Mouse (Mus musculus) heart, embryonic 10.5 days (tissue): Measurements from ENCODE around the gene Traf1. TPM values are rescaled to one million over a fixed set of nuclear protein-coding genes. Genes with fewer than 3 reads are reported as not detected.

Source experiments
- DNase-seq: peaks from one replicate; pipeline ENCODE4 v3.0.0-alpha.2; 2017; ENCODE audit warnings: low spot score
- H3K27ac ChIP-seq: fragments of 300-500 bp; sonication (generic); 2 replicates; pipeline ENCODE4 v1.5.1; 2016; ENCODE audit warnings: mild to moderate bottlenecking
- H3K27me3 ChIP-seq: fragments of 300-500 bp; sonication (generic); 2 replicates; pipeline ENCODE4 v1.6.1; 2016; ENCODE audit warnings: mild to moderate bottlenecking; ENCODE audit not compliant: poor library complexity, insufficient read depth, severe bottlenecking
- H3K36me3 ChIP-seq: fragments of 300-500 bp; sonication (generic); 2 replicates; pipeline ENCODE4 v1.6.1; 2016; ENCODE audit warnings: mild to moderate bottlenecking, moderate library complexity
- H3K4me1 ChIP-seq: fragments of 300-500 bp; sonication (generic); 2 replicates; pipeline ENCODE4 v1.6.1; 2016; ENCODE audit warnings: mild to moderate bottlenecking
- H3K4me3 ChIP-seq: fragments of 300-500 bp; sonication (generic); 2 replicates; pipeline ENCODE4 v1.5.1; 2016; ENCODE audit warnings: mild to moderate bottlenecking, moderate library complexity
- H3K9me3 ChIP-seq: fragments of 300-500 bp; sonication (generic); 2 replicates; pipeline ENCODE4 v1.6.1; 2016; ENCODE audit warnings: mild to moderate bottlenecking, moderate library complexity
- WGBS: fragments of 180-500 bp; shearing (Covaris S2); methylation state at CpG from one replicate; pipeline ENCODE4 v1.1.7; 2016; 5-methylcytosine and 5-hydroxymethylcytosine counted together
- polyA plus RNA-seq: library from polyadenylated mRNA; unstranded; fragments of >200 nt; fragmentation: Nextera tagmentation; extraction: Ambion mirVana; gene quantifications from 2 replicates; pipeline ENCODE4 v1.2.1, GENCODE M21; 2016

Gene Traf1
- polyA plus RNA-seq, 1 experiment from 2014 or later = 0.78 TPM

- H3K27ac ChIP-seq = no peak overlapping the region
- no peaks in the 10 kb centered on the region for H3K36me3 ChIP-seq
- H3K4me1 ChIP-seq = peaks cover 12% of the 10 kb centered on the region
- 27% methylated on average over 2 of the region's 2 CpGs for WGBS
- H3K4me3 ChIP-seq = no peak overlapping the region
- no peaks in the 10 kb centered on the region for H3K9me3 ChIP-seq
- no peak for DNase-seq
- peaks cover 20% of the 10 kb centered on the region; the same call in 1 of the 2 replicates for H3K27me3 ChIP-seq
Measured at GRCm38 (mm10) chr2:34948622-34949021, 12.9 kb downstream of the Traf1 start.

DNA sequence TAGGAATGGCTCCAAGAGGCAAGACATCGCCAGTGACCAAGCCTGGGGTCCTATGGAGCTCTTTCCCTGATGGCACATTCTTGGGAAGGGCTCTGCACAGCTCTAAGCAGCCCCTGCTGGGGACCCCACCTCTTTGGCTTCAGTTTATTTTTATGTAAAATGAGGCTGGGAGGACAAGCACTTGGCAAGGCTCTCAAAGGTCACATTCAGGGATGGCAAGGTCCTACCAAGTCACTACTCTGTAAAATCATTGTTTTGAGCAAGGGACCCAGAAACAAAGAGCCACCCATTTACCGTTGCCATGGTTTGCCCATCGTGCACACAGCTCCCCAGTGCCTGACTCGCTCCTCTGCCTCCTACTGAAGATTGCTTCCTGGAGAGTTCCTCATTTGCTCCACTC, 15.5 kb downstream of the Traf1 start:
- peaks cover 29% of the 10 kb centered on the region; the same call in 1 of the 2 replicates for H3K27me3 ChIP-seq
- H3K27ac ChIP-seq = no peak overlapping the region
- no peaks in the 10 kb centered on the region for H3K36me3 ChIP-seq
- 81% methylated on average over 4 of the region's 4 CpGs for WGBS
- DNase-seq = no peak
- no peak overlapping the region for H3K4me3 ChIP-seq
- peaks cover 15% of the 10 kb centered on the region for H3K4me1 ChIP-seq
- H3K9me3 ChIP-seq = no peaks in the 10 kb centered on the region

GRCm38 (mm10) chr2:34945580-34945979, 16.0 kb downstream of the Traf1 start:
- Histone ChIP-seq H3K27ac (0 out of 2 replicates have a peak overlapping the region, but pooled peaks have one; percentile 59), H3K36me3 (no peaks in the 10 kb centered on the region), H3K27me3 (peaks cover 34% of the 10 kb centered on the region; the same call in 1 of the 2 replicates), H3K4me1 (peaks cover 15% of the 10 kb centered on the region), H3K4me3 (no peak overlapping the region), H3K9me3 (no peaks in the 10 kb centered on the region)
- no peak for DNase-seq
- 73% methylated on average over 4 of the region's 4 CpGs for WGBS

- Histone ChIP-seq H3K36me3 (no peaks in the 10 kb centered on the region), H3K4me3 (peak overlapping the region; percentile 38; the same call in 1 of the 2 replicates), H3K4me1 (peaks cover 15% of the 10 kb centered on the region), H3K27me3 (peaks cover 40% of the 10 kb centered on the region; the same call in 1 of the 2 replicates), H3K27ac (peak overlapping the region; percentile 59; the same call in 1 of the 2 replicates), H3K9me3 (no peaks in the 10 kb centered on the region)
- WGBS = 8% methylated on average over 8 of the region's 8 CpGs
- no peak for DNase-seq
Measured at GRCm38 (mm10) chr2:34944761-34945160, 16.8 kb downstream of the Traf1 start.

DNA sequence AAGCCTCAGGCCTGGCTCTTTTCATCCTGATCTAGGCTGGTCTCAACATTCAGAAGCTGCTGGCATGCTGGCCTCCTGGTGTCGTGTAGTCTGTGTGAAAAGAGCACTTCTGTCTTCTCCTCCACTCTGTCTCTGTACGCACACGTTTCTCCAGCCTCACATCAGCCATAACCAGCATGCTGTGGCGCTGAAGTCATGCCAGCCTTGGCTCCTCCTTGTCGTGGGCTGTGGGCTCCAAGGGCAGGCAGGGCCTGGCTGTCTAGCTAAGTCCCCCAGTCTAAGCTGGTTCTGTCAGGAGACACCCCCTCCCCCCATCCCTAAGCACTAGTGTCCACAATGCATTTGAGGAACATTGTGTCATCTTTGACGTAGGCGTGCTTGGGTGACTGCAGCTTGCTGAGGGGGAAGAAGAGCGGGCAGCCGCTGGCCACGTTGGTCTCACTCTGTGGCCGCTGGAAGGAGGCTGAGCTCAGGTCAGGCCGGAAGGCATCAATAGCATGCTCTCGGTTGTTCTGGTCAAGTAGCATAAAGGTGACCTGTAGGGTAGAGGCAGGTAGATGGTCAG, 17.9 kb downstream of the Traf1 start:
- peaks cover 40% of the 10 kb centered on the region; the same call in 1 of the 2 replicates for H3K27me3 ChIP-seq
- no peak overlapping the region for H3K4me3 ChIP-seq
- 80% methylated on average over 13 of the region's 13 CpGs for WGBS
- DNase-seq = no peak
- no peaks in the 10 kb centered on the region for H3K9me3 ChIP-seq
- H3K27ac ChIP-seq = no peak overlapping the region
- H3K4me1 ChIP-seq = peaks cover 17% of the 10 kb centered on the region
- no peaks in the 10 kb centered on the region for H3K36me3 ChIP-seq

DNA sequence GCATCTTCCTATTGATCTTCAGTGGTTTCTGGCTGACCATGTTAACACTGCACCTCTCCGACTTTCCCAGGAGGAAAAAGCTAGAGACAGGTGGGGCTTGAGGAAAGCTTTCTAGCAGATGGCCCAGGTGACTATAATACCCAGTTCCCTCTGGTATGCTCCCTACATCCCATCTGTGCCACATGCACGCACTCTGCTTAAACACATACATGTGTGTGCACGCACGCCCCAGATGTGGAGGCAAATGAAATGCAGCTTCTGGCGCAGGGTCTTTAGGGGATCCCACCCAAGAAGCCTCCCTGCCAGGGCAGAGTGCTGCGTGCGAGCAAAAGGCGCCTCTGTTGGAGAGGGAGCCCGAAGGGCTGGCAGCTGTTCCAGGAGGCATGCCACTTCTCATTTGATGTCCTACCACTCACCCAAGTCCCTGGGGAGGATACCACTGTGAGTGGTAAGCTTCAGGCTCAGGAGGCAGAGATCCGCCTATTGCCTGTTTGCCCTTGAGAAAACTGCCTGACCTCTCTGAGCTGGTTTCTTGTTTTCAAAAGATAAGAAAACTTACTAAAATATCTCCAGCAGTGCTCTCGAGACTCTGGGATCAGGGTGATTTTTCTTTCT, 20.4 kb downstream of the Traf1 start:
- peaks cover 34% of the 10 kb centered on the region; the same call in 1 of the 2 replicates for H3K27me3 ChIP-seq
- peaks cover 31% of the 10 kb centered on the region for H3K4me1 ChIP-seq
- H3K36me3 ChIP-seq = no peaks in the 10 kb centered on the region
- no peak overlapping the region for H3K4me3 ChIP-seq
- WGBS = 63% methylated on average over 11 of the region's 11 CpGs
- no peaks in the 10 kb centered on the region for H3K9me3 ChIP-seq
- DNase-seq = no peak
- no peak overlapping the region for H3K27ac ChIP-seq

DNA sequence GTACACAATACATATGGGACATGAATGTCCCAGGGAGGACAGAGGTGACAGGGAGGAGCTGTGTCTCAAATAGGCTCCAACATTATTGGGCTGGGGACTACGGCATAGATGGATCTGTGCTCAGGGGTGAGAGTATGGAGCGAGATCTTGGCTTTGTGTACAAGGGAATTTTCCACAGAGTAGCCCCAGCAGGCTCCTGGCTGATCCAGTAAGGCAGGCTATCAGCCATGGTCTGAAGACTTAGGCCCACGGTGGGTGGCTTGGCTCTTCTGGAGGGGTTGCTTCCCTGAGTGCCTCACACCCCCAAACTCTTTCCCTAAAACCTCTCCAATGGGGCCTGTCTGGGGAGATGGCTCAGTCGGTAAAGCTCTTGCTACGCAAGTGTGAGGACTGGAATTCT, 21.3 kb downstream of the Traf1 start:
- no peak overlapping the region for H3K27ac ChIP-seq
- H3K4me1 ChIP-seq = peaks cover 29% of the 10 kb centered on the region
- no peak for DNase-seq
- no peaks in the 10 kb centered on the region for H3K9me3 ChIP-seq
- H3K4me3 ChIP-seq = no peak overlapping the region
- peaks cover 25% of the 10 kb centered on the region; the same call in 1 of the 2 replicates for H3K27me3 ChIP-seq
- WGBS = 76% methylated on average over 5 of the region's 5 CpGs
- no peaks in the 10 kb centered on the region for H3K36me3 ChIP-seq

DNA sequence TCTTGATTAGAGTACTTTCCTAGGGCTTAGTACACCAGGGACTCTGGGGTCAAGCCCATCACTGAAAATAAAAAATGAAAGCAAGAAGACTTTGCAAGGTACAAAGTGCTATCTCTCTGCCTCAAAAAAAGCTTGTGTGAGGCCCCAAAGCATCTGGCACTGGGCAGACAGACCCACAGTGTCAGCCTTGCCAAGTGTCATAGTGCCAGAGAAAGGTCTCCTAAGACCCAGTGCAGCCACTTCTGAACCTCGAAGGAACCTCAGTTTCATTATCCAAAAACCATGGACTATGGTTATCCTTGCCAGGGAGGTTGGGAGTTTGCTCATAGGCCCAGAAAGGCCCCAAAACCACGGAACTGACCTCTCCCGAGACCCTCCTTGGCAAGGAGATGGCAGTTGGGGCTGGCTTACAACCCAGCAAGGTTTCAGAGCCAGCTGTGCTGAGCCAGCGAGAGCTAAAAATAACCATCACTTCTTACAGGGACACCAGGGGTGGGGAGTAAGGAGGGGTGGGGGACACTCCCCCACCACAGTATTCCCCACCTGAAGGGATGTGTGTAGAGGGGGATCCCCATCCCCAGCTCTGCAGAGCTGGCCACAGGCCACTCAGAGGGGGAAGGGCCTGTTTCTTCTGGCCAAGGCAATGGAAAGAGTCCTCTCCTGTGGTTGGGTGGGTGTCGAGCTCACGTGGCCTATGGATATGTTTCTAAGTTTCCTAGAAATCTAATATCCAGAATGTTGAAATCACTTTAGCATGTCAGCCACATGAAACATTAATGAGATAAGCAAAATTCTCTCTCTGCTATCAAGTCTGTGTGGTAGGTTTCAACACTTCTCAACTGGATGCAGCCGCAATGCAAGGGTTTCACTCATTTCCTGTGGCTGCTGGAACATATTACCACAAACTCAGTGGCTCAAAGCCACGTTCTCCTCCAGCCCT, 23.0 kb downstream of the Traf1 start:
- no peaks in the 10 kb centered on the region for H3K36me3 ChIP-seq
- H3K27me3 ChIP-seq = peaks cover 19% of the 10 kb centered on the region; the same call in 1 of the 2 replicates
- peaks cover 22% of the 10 kb centered on the region for H3K4me1 ChIP-seq
- H3K4me3 ChIP-seq = no peak overlapping the region
- WGBS = 67% methylated on average over 8 of the region's 8 CpGs
- H3K27ac ChIP-seq = no peak overlapping the region
- H3K9me3 ChIP-seq = no peaks in the 10 kb centered on the region
- DNase-seq = no peak

DNA sequence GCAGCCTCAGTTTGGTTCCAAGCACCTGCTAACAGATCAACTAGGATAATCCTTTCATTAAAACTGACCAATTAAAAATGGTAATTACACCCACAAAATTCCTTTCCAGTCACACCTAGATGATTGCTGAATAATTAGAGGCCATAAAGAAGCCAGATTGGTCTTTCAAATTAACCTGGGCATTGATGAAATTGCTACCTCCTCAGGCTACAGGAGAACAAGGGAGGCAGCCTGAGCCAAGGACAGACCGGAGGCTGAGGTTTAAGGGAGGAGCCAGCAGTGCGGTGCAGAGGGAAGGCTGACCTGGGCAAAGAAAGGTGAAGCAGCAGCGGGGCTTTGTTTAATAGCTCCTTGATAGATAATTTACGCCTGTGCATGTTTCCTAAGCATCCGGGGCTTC, 24.1 kb downstream of the Traf1 start:
- H3K4me1 ChIP-seq = peaks cover 22% of the 10 kb centered on the region
- H3K9me3 ChIP-seq = no peaks in the 10 kb centered on the region
- DNase-seq = no peak
- no peak overlapping the region for H3K4me3 ChIP-seq
- 46% methylated on average over 5 of the region's 5 CpGs for WGBS
- H3K27ac ChIP-seq = no peak overlapping the region
- H3K27me3 ChIP-seq = peaks cover 14% of the 10 kb centered on the region; the same call in 1 of the 2 replicates
- H3K36me3 ChIP-seq = no peaks in the 10 kb centered on the region

GRCm38 (mm10) chr2:34927320-34927719, 34.3 kb downstream of the Traf1 start:
- no peaks in the 10 kb centered on the region for H3K9me3 ChIP-seq
- no peaks in the 10 kb centered on the region for H3K36me3 ChIP-seq
- 59% methylated on average over 5 of the region's 5 CpGs for WGBS
- H3K27me3 ChIP-seq = peaks cover 12% of the 10 kb centered on the region
- DNase-seq = no peak
- no peak overlapping the region for H3K4me3 ChIP-seq
- H3K27ac ChIP-seq = no peak overlapping the region
- H3K4me1 ChIP-seq = no peaks in the 10 kb centered on the region

DNA sequence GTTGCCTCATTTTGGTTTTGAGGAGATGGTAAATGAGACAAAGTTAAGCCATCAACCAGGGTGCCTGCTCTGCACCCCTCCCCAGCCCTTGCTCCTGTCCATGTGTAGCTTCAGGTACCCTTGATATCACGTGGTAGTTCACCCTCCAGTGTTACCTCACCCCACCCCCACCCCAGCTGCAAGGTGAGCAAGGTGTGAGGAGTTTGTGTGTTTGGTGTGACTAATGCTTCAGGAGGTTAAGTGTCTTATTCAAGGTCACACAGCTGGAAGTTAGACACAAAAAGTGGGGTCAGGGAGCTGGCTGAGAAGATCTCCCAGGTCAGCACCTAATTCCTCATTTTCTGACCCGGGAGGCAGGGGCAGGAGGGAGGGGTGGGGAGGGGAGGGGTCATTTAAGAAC, 38.8 kb downstream of the Traf1 start:
- Histone ChIP-seq H3K4me3 (no peak overlapping the region), H3K27me3 (peaks cover 22% of the 10 kb centered on the region), H3K9me3 (no peaks in the 10 kb centered on the region), H3K27ac (no peak overlapping the region), H3K36me3 (no peaks in the 10 kb centered on the region), H3K4me1 (0 out of 2 replicates have a peak, but pooled peaks cover 5% of the 10 kb centered on the region)
- DNase-seq = no peak
- 12% methylated on average over 2 of the region's 2 CpGs for WGBS

- DNase-seq = no peak
- peaks cover 19% of the 10 kb centered on the region for H3K27me3 ChIP-seq
- H3K9me3 ChIP-seq = no peaks in the 10 kb centered on the region
- no peaks in the 10 kb centered on the region for H3K36me3 ChIP-seq
- 53% methylated on average over 2 of the region's 2 CpGs for WGBS
- H3K4me1 ChIP-seq = peaks cover 11% of the 10 kb centered on the region
- H3K27ac ChIP-seq = no peak overlapping the region
- no peak overlapping the region for H3K4me3 ChIP-seq
Measured at GRCm38 (mm10) chr2:34920144-34920543, 41.4 kb downstream of the Traf1 start.

GRCm38 (mm10) chr2:34915103-34915502, 46.5 kb downstream of the Traf1 start:
- Histone ChIP-seq H3K27ac (peak overlapping the region; percentile 81), H3K4me1 (peaks cover 35% of the 10 kb centered on the region), H3K36me3 (no peaks in the 10 kb centered on the region), H3K4me3 (peak overlapping the region; percentile 66), H3K9me3 (no peaks in the 10 kb centered on the region), H3K27me3 (peaks cover 53% of the 10 kb centered on the region)
- WGBS = 38% methylated on average over 2 of the region's 2 CpGs
- no peak for DNase-seq
